Mouse (Mus musculus) adrenal gland, postnatal 14 days (tissue): ENCODE measurements around the gene Ankle2. TPM values are rescaled to one million over a fixed set of nuclear protein-coding genes. Genes with fewer than 3 reads are reported as not detected.
A peak's percentile ranks its signal among the peaks of the same experiment; 100 is the strongest.

Experiments
- DNase-seq: peaks from one replicate; pipeline ENCODE4 v3.0.0; 2021; ENCODE audit warnings: mixed read lengths
- total RNA-seq: library from RNA; stranded (reverse); gene quantifications from 2 replicates; pipeline ENCODE4 v1.2.3, GENCODE M21; 2021

Gene Ankle2
- total RNA-seq, 1 experiment from 2014 or later: 32.5 TPM

DNA sequence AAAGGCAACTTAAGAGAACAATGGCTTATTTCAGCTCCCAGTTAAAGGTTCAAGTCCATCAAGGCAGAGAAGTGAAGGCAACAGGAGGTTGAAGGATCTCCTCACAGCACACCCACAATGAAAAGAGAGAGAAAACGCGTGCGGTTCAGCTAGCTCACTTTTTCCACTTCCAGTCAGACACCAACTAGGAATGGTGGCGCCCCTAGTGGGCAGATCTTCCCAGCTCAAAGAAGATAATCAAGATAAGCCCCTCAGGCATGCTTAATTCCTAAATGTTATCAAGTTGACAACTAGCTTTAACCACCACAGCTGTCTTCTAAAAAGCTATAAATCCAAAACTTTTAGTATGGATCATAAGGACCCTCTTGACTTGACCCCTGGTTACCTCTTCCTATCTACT, 53.7 kb downstream of the Ankle2 start:
- peak; percentile 79 for DNase-seq

DNA sequence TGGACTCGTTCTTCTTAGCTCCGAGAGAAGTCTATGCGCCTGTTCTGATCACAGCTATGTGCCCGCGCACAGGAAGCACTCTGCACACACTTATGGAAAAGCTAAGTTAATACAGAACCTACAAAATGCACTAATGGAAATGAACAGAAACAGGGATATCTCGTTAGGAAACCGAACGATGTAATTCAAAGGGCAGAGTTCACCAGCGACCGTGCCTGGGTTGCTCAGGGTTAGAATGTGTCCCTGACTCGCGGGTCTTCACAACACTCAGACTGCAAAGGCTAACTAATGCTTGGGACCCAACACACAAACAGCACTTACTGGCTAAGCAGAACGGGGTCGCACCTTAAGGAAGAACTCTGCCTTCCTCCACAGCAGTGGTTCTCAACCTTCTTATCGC, 54.4 kb downstream of the Ankle2 start:
- DNase-seq: peak; percentile 13

DNA sequence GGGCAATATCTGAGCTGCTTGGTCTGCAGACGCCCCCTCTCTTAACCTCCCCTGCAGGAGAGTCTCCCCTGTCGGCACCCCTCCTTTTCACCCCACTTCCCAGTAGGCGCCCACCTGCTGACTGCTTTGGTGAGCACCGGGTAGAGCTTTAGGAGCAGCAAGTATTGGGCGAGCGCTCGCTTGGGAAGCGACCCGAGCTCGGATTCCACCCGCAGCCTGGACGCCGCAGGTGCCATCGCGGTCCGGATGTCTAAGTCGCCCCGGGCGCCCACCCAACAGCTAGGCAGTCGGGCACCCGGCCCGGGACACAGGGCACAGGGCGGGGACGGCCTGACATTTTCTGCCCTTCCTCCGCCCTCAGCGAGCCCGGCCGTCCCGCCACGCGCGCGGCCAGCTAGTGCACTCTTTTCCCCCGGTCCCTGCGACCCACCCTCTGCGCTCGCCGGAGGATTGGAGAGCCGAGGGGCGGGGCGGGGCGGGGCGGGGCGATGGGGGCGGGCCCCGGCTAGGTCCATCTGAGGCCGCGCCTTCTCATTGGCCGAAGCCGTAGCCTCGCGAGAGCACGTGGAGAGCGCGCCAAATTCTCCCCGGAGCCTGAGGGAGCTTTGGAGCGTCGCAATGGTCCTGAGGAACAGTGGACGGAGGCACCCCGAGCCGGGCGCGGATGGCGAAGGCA, 55.1 kb downstream of the Ankle2 start, which contains the start of the genes Pxmp2 and Pole:
Gene Pxmp2, minus strand, starts transcription at position 417 of the 676 bp plus-strand sequence.
Gene Pole, plus strand, starts transcription at position 537 of the 676 bp plus-strand sequence.
- DNase-seq: peak; percentile 96

DNA sequence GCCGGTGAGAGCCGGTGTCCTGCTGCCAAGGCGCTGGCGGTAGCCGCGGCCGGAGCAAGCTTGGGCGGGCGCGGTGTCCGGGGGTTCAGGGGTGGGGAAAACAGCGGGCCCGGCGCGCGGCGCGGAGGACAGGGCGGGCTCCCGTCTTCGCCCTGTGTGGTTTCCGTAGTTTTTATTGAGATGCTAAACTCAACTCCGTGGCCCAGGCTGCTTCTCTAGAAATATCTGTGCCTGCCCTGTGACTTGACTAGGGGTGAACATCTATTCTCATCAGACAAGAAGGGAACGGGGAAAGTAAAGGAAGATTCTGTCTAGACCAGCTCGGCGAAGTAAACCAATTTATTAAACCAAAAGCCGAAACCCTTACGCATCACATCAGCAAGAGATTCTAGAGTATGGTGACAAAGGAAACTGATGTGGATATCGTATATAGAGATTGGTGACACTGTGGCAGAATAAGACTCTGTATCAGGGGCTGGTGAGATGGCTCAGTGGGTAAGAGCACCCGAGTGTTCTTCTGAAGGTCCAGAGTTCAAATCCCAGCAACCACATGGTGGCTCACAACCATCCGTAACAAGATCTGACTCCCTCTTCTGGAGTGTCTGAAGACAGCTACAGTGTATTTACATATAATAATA, 55.8 kb downstream of the Ankle2 start:
- no peak for DNase-seq

DNA sequence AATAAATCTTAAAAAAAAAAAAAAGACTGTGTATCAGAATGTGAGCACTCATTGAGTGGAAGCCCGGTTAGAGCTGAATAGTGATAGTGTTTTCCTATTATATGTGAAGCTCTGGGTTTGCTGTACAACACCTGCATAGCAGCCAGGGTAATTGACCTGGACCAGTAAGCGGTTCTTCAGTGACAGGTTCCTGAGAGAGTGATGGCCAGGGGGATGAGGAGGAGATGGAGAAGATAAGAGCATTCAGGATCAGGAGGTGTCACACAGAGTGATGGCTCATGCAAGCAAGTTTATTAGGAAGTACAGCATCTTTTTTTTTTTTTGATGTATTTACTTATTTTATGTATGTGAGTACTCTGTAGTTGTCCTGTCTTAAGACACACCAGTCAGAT, 56.3 kb downstream of the Ankle2 start:
- no peak for DNase-seq

DNA sequence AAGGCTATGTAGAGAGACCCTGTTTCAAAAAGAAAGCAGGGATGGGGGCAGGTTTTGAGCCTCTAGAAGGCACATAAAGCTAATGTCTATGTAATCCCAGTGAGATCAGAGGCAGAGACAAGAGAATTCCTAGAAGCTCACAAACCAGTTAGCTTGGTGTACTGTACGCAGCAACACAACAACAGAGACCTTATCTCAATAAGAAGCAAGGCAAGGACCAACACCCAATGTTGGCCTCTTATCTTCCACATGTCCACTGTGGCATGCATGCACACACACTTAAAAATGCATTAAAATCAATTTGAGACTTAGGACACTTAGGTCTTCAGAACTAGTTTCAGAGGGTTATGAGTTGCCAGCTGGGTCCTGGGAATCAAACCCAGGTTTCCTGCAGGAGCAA, 60.8 kb downstream of the Ankle2 start:
- no peak for DNase-seq

DNA sequence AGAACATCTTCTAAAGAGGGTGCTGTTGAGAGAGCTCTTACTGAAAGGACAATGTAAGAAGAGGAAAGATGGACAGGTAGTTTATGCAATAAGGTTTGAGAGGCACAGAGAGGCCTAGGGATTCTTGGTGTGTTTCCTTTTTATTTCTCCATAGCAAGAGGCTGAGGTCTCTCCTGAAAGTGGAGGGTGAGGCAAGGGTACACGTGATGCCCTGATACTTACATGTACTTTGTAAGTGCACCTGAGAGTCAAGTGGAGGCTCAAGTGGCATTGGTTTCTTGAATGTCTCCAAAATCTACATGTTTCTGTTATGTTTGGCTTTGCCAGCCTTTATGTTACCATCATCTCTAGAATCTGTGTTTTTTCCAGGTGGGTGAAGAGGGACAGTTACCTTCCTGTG, 65.8 kb downstream of the Ankle2 start:
- no peak for DNase-seq

DNA sequence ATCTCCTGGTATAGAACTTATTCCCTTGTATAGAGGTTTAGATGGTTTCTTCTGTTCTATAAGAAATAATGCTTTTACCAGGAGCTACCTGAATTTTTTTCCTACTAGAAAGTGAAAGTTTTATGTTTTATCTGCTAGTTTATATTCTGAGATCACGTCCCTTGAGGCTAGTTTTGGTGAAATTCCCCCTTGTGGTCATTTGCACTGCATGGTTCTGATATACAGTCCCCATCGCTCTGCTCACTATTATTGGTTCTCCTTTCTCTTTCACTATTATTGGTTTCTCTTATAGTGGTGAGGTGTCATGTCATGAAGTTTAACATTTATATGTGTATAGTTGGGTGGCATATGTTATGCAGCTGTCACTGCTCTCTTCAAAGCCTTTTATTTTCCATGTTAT, 69.8 kb downstream of the Ankle2 start:
- DNase-seq: no peak

Other genes with a start within 250 kb of the Ankle2 start
- 19.1 and 19.9 TPM in 2 replicates for gene Zfp932, start 234.5 kb upstream of the Ankle2 start, total RNA-seq
- 4.4 and 6.6 TPM in 2 replicates for gene Gm17655, start 158.5 kb upstream of the Ankle2 start, total RNA-seq
- 0.11 and 0.45 TPM in 2 replicates for gene Gm35315, start 136.6 kb upstream of the Ankle2 start, total RNA-seq
- not detected in 2 replicates for gene Plcxd1, start 131.0 kb upstream of the Ankle2 start, total RNA-seq
- 57.4 and 63.7 TPM in 2 replicates for gene Gtpbp6, start 122.8 kb upstream of the Ankle2 start, total RNA-seq
- 4.7 and 7.8 TPM in 2 replicates for gene Zfp605, start 120.9 kb upstream of the Ankle2 start, total RNA-seq
- 34.1 and 46.1 TPM in 2 replicates for gene Chfr, start 95.2 kb upstream of the Ankle2 start, total RNA-seq
- gene Golga3, start 54.3 kb upstream of the Ankle2 start, total RNA-seq: 33.0 and 36.0 TPM in 2 replicates
- 49.5 and 51.4 TPM in 2 replicates for gene Pgam5, start 38.9 kb downstream of the Ankle2 start, total RNA-seq
- gene Pxmp2, start 55.2 kb downstream of the Ankle2 start, total RNA-seq: 18.6 and 39.4 TPM in 2 replicates
- 8.2 and 11.9 TPM in 2 replicates for gene Pole, start 55.3 kb downstream of the Ankle2 start, total RNA-seq
- 0.48 and 1.2 TPM in 2 replicates for gene P2rx2, start 112.2 kb downstream of the Ankle2 start, total RNA-seq
- not detected in 2 replicates for gene Lrcol1, start 113.7 kb downstream of the Ankle2 start, total RNA-seq
- 74.4 and 78.0 TPM in 2 replicates for gene Fbrsl1, start 217.5 kb downstream of the Ankle2 start, total RNA-seq